Mouse (Mus musculus) brain, embryonic 14.5 days (tissue): ENCODE data around the gene Smndc1.

Experiments used
- CTCF ChIP-seq: fragments of 200-500 bp; IDR thresholded peaks from 2 replicates; pipeline ENCODE4 v1.5.1; 2012; ENCODE audit warnings: inconsistent platforms, mild to moderate bottlenecking, moderate library complexity, borderline replicate concordance; ENCODE audit not compliant: insufficient read depth, insufficient read length; ENCODE audit errors: extremely low read depth
- POLR2A ChIP-seq: fragments of 200-500 bp; IDR thresholded peaks from 2 replicates; pipeline ENCODE4 v1.6.1; 2012; ENCODE audit warnings: mild to moderate bottlenecking, inconsistent platforms, borderline replicate concordance; ENCODE audit not compliant: poor library complexity, insufficient read depth, insufficient read length, severe bottlenecking; ENCODE audit errors: extremely low read depth

GRCm38 (mm10) chr19:53370233-53370632 lies 20.1 kb downstream of the Smndc1 start:
- TF ChIP-seq CTCF: no peak
- no peak for TF ChIP-seq POLR2A
